Mouse (Mus musculus) myocyte (in vitro differentiated cells): ENCODE data around the gene Catspere2.

ENCODE experiments used
- E2F4 ChIP-seq: IDR thresholded peaks from one replicate; pipeline ENCODE4 v1.6.1; 2011; ENCODE audit warnings: mild to moderate bottlenecking, control low read depth, moderate library complexity; ENCODE audit not compliant: insufficient read depth
- MAX ChIP-seq: IDR thresholded peaks from one replicate; pipeline ENCODE4 v1.6.1; 2011; ENCODE audit warnings: low read depth, mild to moderate bottlenecking, control low read depth
- POLR2A ChIP-seq: IDR thresholded peaks from one replicate; pipeline ENCODE4 v1.6.1; 2011; ENCODE audit warnings: low read depth, mild to moderate bottlenecking, control low read depth, moderate library complexity; ENCODE audit not compliant: insufficient read length
- REST ChIP-seq: IDR thresholded peaks from one replicate; pipeline ENCODE4 v1.6.1; 2011; ENCODE audit warnings: mild to moderate bottlenecking, control low read depth, moderate library complexity; ENCODE audit not compliant: insufficient read depth, insufficient read length
- TCF12 ChIP-seq: IDR thresholded peaks from one replicate; pipeline ENCODE4 v1.6.1; 2011; ENCODE audit warnings: mild to moderate bottlenecking, control low read depth; ENCODE audit not compliant: poor library complexity, insufficient read depth, severe bottlenecking

- TF ChIP-seq POLR2A, result no peak
- TF ChIP-seq MAX, result no peak
- TF ChIP-seq E2F4, result no peak
- no peak for TF ChIP-seq TCF12
- TF ChIP-seq REST, result no peak
These were observed 236.2 kb downstream of the Catspere2 start for GRCm38 (mm10) chr1:178219166-178220077.
